Comparison of ENCODE assay signal across 7 mouse cellular contexts in the genomic region with DNA sequence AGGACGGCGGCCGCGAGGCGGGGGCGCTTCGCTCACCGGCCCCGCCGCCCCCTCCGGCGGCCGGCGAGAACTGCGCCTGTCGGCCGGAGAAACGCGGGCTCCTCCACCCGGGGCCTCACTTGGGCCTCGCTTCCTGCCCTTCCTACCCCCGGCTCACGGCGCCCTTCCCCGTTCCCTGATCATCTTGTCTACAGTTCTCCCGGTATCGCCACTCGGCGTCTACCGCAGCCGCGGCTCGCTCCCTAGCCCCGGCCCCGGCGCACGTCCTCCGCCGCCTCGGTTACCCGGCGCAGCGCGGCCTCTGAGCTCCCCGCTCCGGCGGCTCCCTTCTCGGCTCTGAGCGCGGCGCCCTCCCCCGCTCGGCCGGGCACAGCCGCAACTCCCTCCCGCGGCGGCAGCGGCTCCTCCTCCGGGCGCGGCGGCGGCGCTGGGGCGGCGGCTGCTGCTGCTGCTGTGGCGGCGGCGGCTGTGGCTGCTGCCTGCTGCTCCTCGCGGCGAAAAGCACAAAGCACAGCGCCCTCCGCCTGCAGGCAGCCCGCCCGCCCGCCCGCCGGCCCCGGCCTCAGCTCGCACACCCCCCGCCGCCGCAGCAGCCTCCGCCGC. TPM values are rescaled to one million over a fixed set of nuclear protein-coding genes. Genes with fewer than 3 reads are reported as not detected.
DNase-seq lines count a peak whose midpoint lies in the region; ATAC-seq and TF ChIP-seq lines count a peak whose summit lies in the region.

No protein-coding gene starts in this region.

- no peak for TF ChIP-seq POLR2A in ES-Bruce4 (IDR thresholded peaks at IDR 0.05; ENCODE audit: insufficient read depth, low read length)

- TF ChIP-seq CTCF in ES-Bruce4 (IDR thresholded peaks at IDR 0.05; ENCODE audit: low read depth, low read length) = no peak

- WGBS in forebrain, embryonic 11.5 days = under 1% methylated on average over 72 of the region's 87 CpGs
- WGBS in hindbrain, embryonic 10.5 days = under 1% methylated on average over 86 of the region's 87 CpGs

- intact Hi-C loops in left cerebral cortex, postnatal 4 days (cut with DNase I) = loop anchor here (5.0 kb wide), 1 partner anchor 90 kb away; a partner anchor contains a TSS

- H3K36me3 ChIP-seq in ES-Bruce4 (ENCODE audit: control insufficient read depth, insufficient read depth, low read length, poor library complexity, severe bottlenecking) = peaks cover 20% of the 10 kb centered on the region
- H3K36me3 ChIP-seq in forebrain, embryonic 11.5 days (ENCODE audit: control insufficient read depth, insufficient read depth, low read length) = peaks cover 7% of the 10 kb centered on the region; the same call in 1 of the 2 replicates
- H3K36me3 ChIP-seq in hindbrain, embryonic 10.5 days = peaks cover 34% of the 10 kb centered on the region

- TF ChIP-seq EP300 in ES-Bruce4 (IDR thresholded peaks at IDR 0.05; ENCODE audit: insufficient read depth, low read depth, low read length) = no peak

- H3K4me2 ChIP-seq in forebrain, embryonic 11.5 days (ENCODE audit: low read depth, low read length, severe bottlenecking) = peak overlapping the region; percentile 98

- peak; percentile 52 for DNase-seq in adrenal gland, postnatal 25 days
- peak; percentile 83 for DNase-seq in forebrain, embryonic 11.5 days (ENCODE audit: low spot score)
- peak; percentile 68 for DNase-seq in hindbrain, embryonic 10.5 days (ENCODE audit: low spot score)
- DNase-seq in left cerebral cortex, postnatal 4 days = peak; percentile 65
- peak; percentile 71 for DNase-seq in mesoderm, embryonic 11.5 days (ENCODE audit: low read depth, low spot score)
- peak; percentile 81 to 82 for DNase-seq in spleen, postnatal 10 days (ENCODE audit: low spot score in 2 of 2)

- peak overlapping the region; percentile 93 for H3K4me3 ChIP-seq in ES-Bruce4 (ENCODE audit: low read depth, low read length)
- peak overlapping the region; percentile 99 for H3K4me3 ChIP-seq in forebrain, embryonic 11.5 days (ENCODE audit: low read depth, low read length)
- H3K4me3 ChIP-seq in hindbrain, embryonic 10.5 days = peak overlapping the region; percentile 100

- no peaks in the 10 kb centered on the region for H3K27me3 ChIP-seq in ES-Bruce4 (ENCODE audit: control insufficient read depth, insufficient read depth, low read length, poor library complexity, severe bottlenecking)
- H3K27me3 ChIP-seq in forebrain, embryonic 11.5 days (ENCODE audit: control insufficient read depth, insufficient read depth, low read length) = no peaks in the 10 kb centered on the region
- no peaks in the 10 kb centered on the region; the same call in 1 of the 2 replicates for H3K27me3 ChIP-seq in hindbrain, embryonic 10.5 days (ENCODE audit: insufficient read depth, poor library complexity, severe bottlenecking)

- peak overlapping the region; percentile 85 for H3K27ac ChIP-seq in ES-Bruce4 (ENCODE audit: insufficient read depth, low read length)
- peak overlapping the region; percentile 99 for H3K27ac ChIP-seq in forebrain, embryonic 11.5 days (ENCODE audit: low read depth, low read length)
- peak overlapping the region; percentile 100 for H3K27ac ChIP-seq in hindbrain, embryonic 10.5 days

- no peaks in the 10 kb centered on the region for H3K4me1 ChIP-seq in ES-Bruce4 (ENCODE audit: control insufficient read depth, insufficient read depth, low read length)
- H3K4me1 ChIP-seq in forebrain, embryonic 11.5 days (replicated peaks; ENCODE audit: control insufficient read depth, insufficient read depth, low read length) = peaks cover 5% of the 10 kb centered on the region
- peaks cover 39% of the 10 kb centered on the region for H3K4me1 ChIP-seq in hindbrain, embryonic 10.5 days (replicated peaks)

- H3K9me3 ChIP-seq in ES-Bruce4 (replicated peaks; ENCODE audit: control insufficient read depth, insufficient read depth, low read length, poor library complexity, severe bottlenecking) = no peaks in the 10 kb centered on the region
- H3K9me3 ChIP-seq in forebrain, embryonic 11.5 days (ENCODE audit: control insufficient read depth, low read length) = no peaks in the 10 kb centered on the region
- H3K9me3 ChIP-seq in hindbrain, embryonic 10.5 days = no peaks in the 10 kb centered on the region

- peak; percentile 23 for ATAC-seq in forebrain, embryonic 11.5 days (replicated peaks; ENCODE audit: low FRiP score)

- peak overlapping the region; percentile 100 for H3K9ac ChIP-seq in ES-Bruce4 (ENCODE audit: low read depth, poor library complexity, severe bottlenecking)
- H3K9ac ChIP-seq in forebrain, embryonic 11.5 days (ENCODE audit: low read length) = peak overlapping the region; percentile 100

RNA-seq across cellular contexts. Expression of a gene that starts 2.1 kb away (rescaled TPM):
- polyA plus RNA-seq in ES-Bruce4 (2011; ENCODE audit: insufficient read depth, insufficient read length, low read depth, missing spikeins) = 81.7 and 82.0 TPM in 2 replicates
- 113 and 116 TPM in 2 replicates for total RNA-seq in adrenal gland, postnatal 25 days (2021)
- 109 and 111 TPM in 2 replicates for polyA plus RNA-seq in forebrain, embryonic 11.5 days (2014; fragmentation: Nextera tagmentation; extraction: Ambion mirVana)
- polyA plus RNA-seq in hindbrain, embryonic 10.5 days (2016; fragmentation: Nextera tagmentation; extraction: Ambion mirVana) = 82.6 and 91.7 TPM in 2 replicates
- total RNA-seq in left cerebral cortex, postnatal 4 days (2021) = 100 to 1,000 TPM; 113 to 115 TPM

RNA-seq across cellular contexts. Expression of a gene that starts 21.0 kb away (rescaled TPM):
- polyA plus RNA-seq in ES-Bruce4 (2011; ENCODE audit: insufficient read depth, insufficient read length, low read depth, missing spikeins) = 44.3 and 50.3 TPM in 2 replicates
- 53.6 and 62.4 TPM in 2 replicates for total RNA-seq in adrenal gland, postnatal 25 days (2021)
- 20.8 and 21.7 TPM in 2 replicates for polyA plus RNA-seq in forebrain, embryonic 11.5 days (2014; fragmentation: Nextera tagmentation; extraction: Ambion mirVana)
- 16.8 and 18.7 TPM in 2 replicates for polyA plus RNA-seq in hindbrain, embryonic 10.5 days (2016; fragmentation: Nextera tagmentation; extraction: Ambion mirVana)
- 100 to 1,000 TPM; 183 to 189 TPM for total RNA-seq in left cerebral cortex, postnatal 4 days (2021)

RNA-seq across cellular contexts. Expression of a gene that starts 32.7 kb away (rescaled TPM):
- 19.7 and 20.0 TPM in 2 replicates for polyA plus RNA-seq in ES-Bruce4 (2011; ENCODE audit: insufficient read depth, insufficient read length, low read depth, missing spikeins)
- total RNA-seq in adrenal gland, postnatal 25 days (2021) = 50.6 and 63.0 TPM in 2 replicates
- polyA plus RNA-seq in forebrain, embryonic 11.5 days (2014; fragmentation: Nextera tagmentation; extraction: Ambion mirVana) = 50.0 and 58.5 TPM in 2 replicates
- 52.3 and 69.6 TPM in 2 replicates for polyA plus RNA-seq in hindbrain, embryonic 10.5 days (2016; fragmentation: Nextera tagmentation; extraction: Ambion mirVana)
- 10 to 100 TPM; 53.6 to 56.1 TPM for total RNA-seq in left cerebral cortex, postnatal 4 days (2021)

RNA-seq across cellular contexts. Expression of a gene that starts 48.6 kb away (rescaled TPM):
- 0.48 and 0.53 TPM in 2 replicates for polyA plus RNA-seq in ES-Bruce4 (2011; ENCODE audit: insufficient read depth, insufficient read length, low read depth, missing spikeins)
- total RNA-seq in adrenal gland, postnatal 25 days (2021) = 1.0 and 1.8 TPM in 2 replicates
- polyA plus RNA-seq in forebrain, embryonic 11.5 days (2014; fragmentation: Nextera tagmentation; extraction: Ambion mirVana) = 33.8 and 36.8 TPM in 2 replicates
- polyA plus RNA-seq in hindbrain, embryonic 10.5 days (2016; fragmentation: Nextera tagmentation; extraction: Ambion mirVana) = 35.8 and 38.0 TPM in 2 replicates
- total RNA-seq in left cerebral cortex, postnatal 4 days (2021) = 1 to 10 TPM in 1 of 2 experiments, under 1 TPM in 1; 0.87 to 1.9 TPM

RNA-seq across cellular contexts. Expression of a gene that starts 48.9 kb away (rescaled TPM):
- polyA plus RNA-seq in ES-Bruce4 (2011; ENCODE audit: insufficient read depth, insufficient read length, low read depth, missing spikeins) = 0.70 and 2.3 TPM in 2 replicates
- 0.36 TPM in 1 of 2 replicates, not detected in the other for total RNA-seq in adrenal gland, postnatal 25 days (2021)
- polyA plus RNA-seq in forebrain, embryonic 11.5 days (2014; fragmentation: Nextera tagmentation; extraction: Ambion mirVana) = not detected in 2 replicates
- 0.08 TPM in 1 of 2 replicates, not detected in the other for polyA plus RNA-seq in hindbrain, embryonic 10.5 days (2016; fragmentation: Nextera tagmentation; extraction: Ambion mirVana)
- total RNA-seq in left cerebral cortex, postnatal 4 days (2021) = under 1 TPM; 0.91 to 0.98 TPM

Comparison
In these comparisons a context has a peak if more than half of its experiments do, and no peak if none do; other contexts are left out.
1. Peak in every context shown above with its lines: DNase-seq, ATAC-seq, H3K4me3 ChIP-seq and H3K27ac ChIP-seq.